Comparison of ENCODE assay signal across 10 mouse cellular contexts in the genomic region with DNA sequence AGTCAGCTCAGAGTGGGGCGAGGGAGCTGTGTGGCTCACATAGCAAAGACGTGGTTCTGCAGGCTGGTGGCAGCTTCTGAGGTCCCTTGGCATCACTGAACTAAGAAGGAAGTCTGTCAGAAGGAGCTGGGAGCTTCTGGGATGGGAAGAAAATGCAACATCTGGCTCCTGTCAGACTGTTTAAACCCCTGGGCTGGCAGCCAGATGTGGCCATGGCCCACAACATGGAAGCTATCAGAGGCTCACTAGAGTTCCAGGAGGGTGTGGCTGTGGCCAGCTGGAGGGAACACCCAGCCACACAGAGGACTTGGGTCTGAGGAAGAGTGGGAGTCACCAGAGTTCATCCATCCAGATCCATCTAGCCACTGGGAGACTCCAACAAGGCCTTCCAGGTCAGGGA. TPM values are rescaled to one million over a fixed set of nuclear protein-coding genes. Genes with fewer than 3 reads are reported as not detected.
DNase-seq lines count a peak whose midpoint lies in the region; ATAC-seq lines count a peak whose summit lies in the region.
"Had no signal": no experiment of that assay in that cellular context is flagged by ENCODE, and none has a peak within 500 bp of the region (broad histone marks: within the 10 kb centered on the region; RNA-seq: fewer than 3 reads in every experiment).

No protein-coding gene starts in this region.

- 82% methylated on average over 2 of the region's 2 CpGs for WGBS in liver, embryonic 11.5 days

- H3K27me3 ChIP-seq in megakaryocyte, embryonic 14.5 days (replicated peaks) = no peaks in the 10 kb centered on the region
- H3K27me3 ChIP-seq in liver, embryonic 11.5 days (replicated peaks; ENCODE audit: control insufficient read depth, insufficient read depth, low read length) = no peaks in the 10 kb centered on the region

- no peaks in the 10 kb centered on the region for H3K9me3 ChIP-seq in megakaryocyte, embryonic 14.5 days
- H3K9me3 ChIP-seq in liver, embryonic 11.5 days (ENCODE audit: control insufficient read depth, low read length) = no peaks in the 10 kb centered on the region

- H3K9ac ChIP-seq in liver, embryonic 11.5 days (ENCODE audit: low read depth, low read length) = peak overlapping the region; percentile 13; the same call in 1 of the 2 replicates

- intact Hi-C loops in gastrocnemius, postnatal 14 days (cut with DNase I; ENCODE audit: low total_unique reads) = no loop called here

- no peak for ATAC-seq in megakaryocyte, adult 5-6 weeks (ENCODE audit: poor library complexity, severe bottlenecking)
- peak; percentile 57; the same call in 1 of the 2 replicates for ATAC-seq in liver, embryonic 11.5 days (replicated peaks; ENCODE audit: low FRiP score)

- H3K36me3 ChIP-seq in megakaryocyte, embryonic 14.5 days (replicated peaks; ENCODE audit: low read length) = peaks cover 70% of the 10 kb centered on the region
- no peaks in the 10 kb centered on the region for H3K36me3 ChIP-seq in liver, embryonic 11.5 days (ENCODE audit: control insufficient read depth, insufficient read depth, low read length)

- peak; percentile 74 for DNase-seq in gastrocnemius, postnatal 14 days
- no peak for DNase-seq in liver, embryonic 11.5 days (ENCODE audit: low spot score)
- DNase-seq in skeletal muscle tissue, adult 2 months (ENCODE audit: low read depth, low spot score) = peak; percentile 78
- DNase-seq in adrenal gland, postnatal 36 days = no peak
- DNase-seq in right cerebral cortex, postnatal 36 days (ENCODE audit: low spot score in 2 of 2) = no peak
- DNase-seq in thymus, postnatal 36 days = no peak
- DNase-seq: midbrain, embryonic 14.5 days; thymus, postnatal 14 days had no signal

- no peak overlapping the region for H3K27ac ChIP-seq in liver, embryonic 11.5 days (ENCODE audit: low read depth, low read length)

- H3K4me3 ChIP-seq in megakaryocyte, embryonic 14.5 days (replicated peaks) = peak overlapping the region; percentile 12
- no peak overlapping the region for H3K4me3 ChIP-seq in liver, embryonic 11.5 days (ENCODE audit: low read depth, low read length)

- H3K4me1 ChIP-seq in megakaryocyte, embryonic 14.5 days = peaks cover 100% of the 10 kb centered on the region
- peaks cover 26% of the 10 kb centered on the region for H3K4me1 ChIP-seq in liver, embryonic 11.5 days (replicated peaks; ENCODE audit: control insufficient read depth, insufficient read depth, low read length)

- H3K4me2 ChIP-seq in liver, embryonic 11.5 days = no peak overlapping the region

RNA-seq across cellular contexts. Expression of a gene that starts 16.2 kb away (rescaled TPM):
- polyA plus RNA-seq in megakaryocyte, embryonic 14.5 days (2012; ENCODE audit: insufficient read depth, low replicate concordance) = 1.2 TPM in 1 of 2 replicates, not detected in the other
- total RNA-seq in megakaryocyte, adult 5-6 weeks (2015) = 0.39 TPM in 1 of 2 replicates, not detected in the other
- not detected in 2 replicates for total RNA-seq in megakaryocyte, adult 5-6 weeks (2017)
- total RNA-seq in gastrocnemius, postnatal 14 days (2021) = 1 to 10 TPM; 1.6 to 2.0 TPM
- polyA plus RNA-seq in liver, embryonic 11.5 days (2014; fragmentation: Nextera tagmentation; extraction: Ambion mirVana) = 0.45 and 0.57 TPM in 2 replicates
- total RNA-seq in adrenal gland, postnatal 36 days (2021) = under 1 TPM; 0.63 to 0.82 TPM

RNA-seq across cellular contexts. Expression of a gene that starts 31.0 kb away (rescaled TPM):
- 2,862 and 6,438 TPM in 2 replicates for polyA plus RNA-seq in megakaryocyte, embryonic 14.5 days (2012; ENCODE audit: insufficient read depth, low replicate concordance)
- total RNA-seq in megakaryocyte, adult 5-6 weeks (2015) = 0.16 and 1.2 TPM in 2 replicates
- 0.59 TPM in 1 of 2 replicates, not detected in the other for total RNA-seq in megakaryocyte, adult 5-6 weeks (2017)
- not detected for total RNA-seq in gastrocnemius, postnatal 14 days (2021)
- 37.2 and 37.3 TPM in 2 replicates for polyA plus RNA-seq in liver, embryonic 11.5 days (2014; fragmentation: Nextera tagmentation; extraction: Ambion mirVana)
- total RNA-seq in adrenal gland, postnatal 36 days (2021) = not detected

Comparison
In these comparisons a context has a peak if more than half of its experiments do, and no peak if none do; other contexts are left out.
1. DNase-seq: peak in gastrocnemius, postnatal 14 days (single experiment) and skeletal muscle tissue, adult 2 months (single experiment); none in liver, embryonic 11.5 days (single experiment), adrenal gland, postnatal 36 days (0 of 2), right cerebral cortex, postnatal 36 days (0 of 2) and thymus, postnatal 36 days (0 of 2).